Mouse (Mus musculus) olfactory bulb, adult 2 months (tissue): ENCODE results near the gene Nr1d2. TPM values are rescaled to one million over a fixed set of nuclear protein-coding genes. Genes with fewer than 3 reads are reported as not detected.
"Not testable (repeated sequence)": the region's sequence is repeated elsewhere in the genome, so short reads cannot be mapped to it uniquely, and the experiment has no call there.

Source experiments
- H3K27ac ChIP-seq: fragments of 200-500 bp; 2 replicates; pipeline ENCODE4 v1.5.1; 2012; ENCODE audit warnings: low read depth, low read length; ENCODE audit not compliant: insufficient read depth
- H3K4me1 ChIP-seq: fragments of 200-500 bp; 2 replicates; pipeline ENCODE4 v1.6.1; 2012; ENCODE audit warnings: low read length; ENCODE audit not compliant: control insufficient read depth, insufficient read depth
- H3K4me3 ChIP-seq: fragments of 200-500 bp; 2 replicates; pipeline ENCODE4 v1.5.1; 2012; ENCODE audit warnings: mild to moderate bottlenecking, low read depth, low read length, moderate library complexity; ENCODE audit not compliant: insufficient read depth
- CTCF ChIP-seq: fragments of 200-500 bp; IDR thresholded peaks from 2 replicates; pipeline ENCODE4 v1.5.1; 2012; ENCODE audit warnings: low read depth, mild to moderate bottlenecking, low read length, moderate library complexity; ENCODE audit not compliant: insufficient read depth
- POLR2A ChIP-seq: fragments of 200-500 bp; IDR thresholded peaks from 2 replicates; pipeline ENCODE4 v1.6.1; 2012; ENCODE audit warnings: mild to moderate bottlenecking, low read depth, low read length, moderate library complexity; ENCODE audit not compliant: insufficient read depth
- WGBS: fragments of 180-500 bp; shearing (Covaris S2); methylation state at CpG from one replicate; pipeline ENCODE4 v1.1.7; 2018; 5-methylcytosine and 5-hydroxymethylcytosine counted together
- polyA plus RNA-seq: library from polyadenylated mRNA; stranded (reverse); fragments of >200 nt; gene quantifications from 2 replicates; pipeline ENCODE4 v1.2.4, GENCODE M21; 2012; ENCODE audit warnings: low replicate concordance; ENCODE audit not compliant: missing spikeins, insufficient read depth, insufficient read length

The Nr1d2 gene
- polyA plus RNA-seq, 1 experiment, result not detected

GRCm38 (mm10) chr14:18216428-18216827 is 22.5 kb downstream of the Nr1d2 start:
- 91% methylated on average over 6 of the region's 6 CpGs for WGBS
- TF ChIP-seq CTCF (no peak), POLR2A (no peak)
- Histone ChIP-seq H3K27ac (no peak overlapping the region), H3K4me1 (no peaks in the 10 kb centered on the region), H3K4me3 (no peak overlapping the region)

- Histone ChIP-seq H3K27ac (no peak overlapping the region), H3K4me3 (no peak overlapping the region), H3K4me1 (no peaks in the 10 kb centered on the region)
- 80% methylated on average over 3 of the region's 3 CpGs for WGBS
- TF ChIP-seq CTCF, result no peak
- no peak for TF ChIP-seq POLR2A
These were observed 28.1 kb downstream of the Nr1d2 start for GRCm38 (mm10) chr14:18210795-18211194.

- not testable (repeated sequence) for H3K4me1 ChIP-seq, H3K27ac ChIP-seq, H3K4me3 ChIP-seq
- 96% methylated on average over 1 of the region's 1 CpGs for WGBS
These were observed 34.6 kb downstream of the Nr1d2 start for GRCm38 (mm10) chr14:18204315-18204714.

GRCm38 (mm10) chr14:18201413-18201812 is 37.5 kb downstream of the Nr1d2 start:
- no peak for TF ChIP-seq CTCF
- no peak for TF ChIP-seq POLR2A
- Histone ChIP-seq H3K4me1 (no peaks in the 10 kb centered on the region), H3K4me3 (no peak overlapping the region), H3K27ac (no peak overlapping the region)
- 97% methylated on average over 5 of the region's 5 CpGs for whole genome bisulfite sequencing

DNA sequence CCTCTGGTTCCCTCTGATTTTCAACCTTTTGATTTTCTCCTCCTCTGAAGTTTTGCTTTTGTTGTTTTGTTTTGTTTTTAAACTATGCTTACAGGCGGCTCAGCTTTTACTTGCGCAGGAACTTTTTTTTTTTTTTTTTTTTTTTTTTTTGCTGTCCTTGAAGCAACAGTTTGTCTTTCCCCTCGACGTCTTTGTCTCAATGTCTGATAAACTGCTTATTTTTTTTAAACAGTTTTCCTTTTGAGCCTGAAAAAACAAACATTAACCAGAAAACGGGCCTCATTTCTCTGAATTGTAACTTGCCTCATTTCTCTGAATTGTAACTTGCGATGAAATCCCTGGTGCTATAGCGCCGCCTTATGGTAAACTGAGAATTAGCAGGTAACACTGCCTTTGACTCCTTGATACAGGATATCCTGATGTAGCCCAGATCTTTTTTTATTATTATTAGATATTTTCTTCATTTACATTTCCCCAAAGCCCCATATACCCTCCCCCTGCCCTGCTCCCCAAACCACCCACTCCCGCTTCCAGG is 52.0 kb downstream of the Nr1d2 start:
- Histone ChIP-seq H3K27ac (no peak overlapping the region), H3K4me3 (no peak overlapping the region), H3K4me1 (no peaks in the 10 kb centered on the region)
- WGBS, result 41% methylated on average over 9 of the region's 9 CpGs
- no peak for TF ChIP-seq CTCF

- WGBS, result 87% methylated on average over 2 of the region's 2 CpGs
- not testable (repeated sequence) for H3K4me1 ChIP-seq
These were observed 61.4 kb downstream of the Nr1d2 start for GRCm38 (mm10) chr14:18177531-18177930.

GRCm38 (mm10) chr14:18167597-18167996 is 71.3 kb downstream of the Nr1d2 start:
- TF ChIP-seq CTCF (no peak), POLR2A (no peak)
- Histone ChIP-seq H3K4me1 (no peaks in the 10 kb centered on the region), H3K27ac (no peak overlapping the region), H3K4me3 (no peak overlapping the region)
- 87% methylated on average over 3 of the region's 3 CpGs for WGBS

More at GRCm38 (mm10) chr14:18177531-18177930, 61.4 kb downstream of the Nr1d2 start:
- not testable (repeated sequence) for H3K27ac ChIP-seq, H3K4me3 ChIP-seq

DNA sequence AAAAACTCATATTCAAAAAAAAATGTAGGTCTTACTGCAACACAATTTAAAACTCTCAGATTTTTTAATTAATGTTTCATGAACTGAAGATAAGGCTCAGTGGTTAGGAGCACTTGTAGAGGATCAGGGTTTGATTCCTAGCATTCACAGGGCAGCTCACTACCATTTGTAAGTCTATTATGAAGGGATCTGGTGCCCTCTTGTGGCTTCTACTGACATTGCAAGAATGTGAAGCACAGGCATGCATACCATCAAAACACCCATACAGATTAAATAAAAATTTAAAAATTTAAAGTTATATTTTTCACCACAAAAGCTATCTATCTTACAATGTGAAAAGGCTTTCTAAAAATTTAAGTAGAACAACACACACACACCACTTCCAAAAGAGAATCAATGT is 71.9 kb downstream of the Nr1d2 start:
- Histone ChIP-seq H3K27ac (no peak overlapping the region), H3K4me1 (no peaks in the 10 kb centered on the region), H3K4me3 (no peak overlapping the region)
- no peak for TF ChIP-seq POLR2A
- TF ChIP-seq CTCF, result no peak

Other genes with a start within 250 kb of the Nr1d2 start
- not detected in 2 replicates for gene Nkiras1, start 32.0 kb upstream of the Nr1d2 start, polyA plus RNA-seq
- 591 TPM in 1 of 2 replicates, not detected in the other for gene Rpl15, start 32.3 kb upstream of the Nr1d2 start, polyA plus RNA-seq
- gene Ube2e1, start 92.7 kb upstream of the Nr1d2 start, polyA plus RNA-seq, result not detected in 2 replicates